8 mouse cellular contexts compared by ENCODE assay signal in genomic region chr11:101910230-101910946, GRCm38 (mm10). TPM values are rescaled to one million over a fixed set of nuclear protein-coding genes. Genes with fewer than 3 reads are reported as not detected.
DNase-seq lines count a peak whose midpoint lies in the region; ATAC-seq and TF ChIP-seq lines count a peak whose summit lies in the region.

No protein-coding gene starts in this region.

- ATAC-seq in Patski, result no peak
- ATAC-seq in cerebellum, adult (ENCODE audit: insufficient number of reproducible peaks, low FRiP score, low TSS enrichment), result peak; percentile 49; the same call in 1 of the 2 replicates
- ATAC-seq in forebrain, embryonic 16.5 days, result 0 out of 2 replicates have a peak, but pooled peaks have one; percentile 26

- no peak for DNase-seq in Patski (ENCODE audit: low read depth, low spot score)
- peak; percentile 93 for DNase-seq in heart, postnatal 4 days
- peak; percentile 84 to 89 for DNase-seq in layer of hippocampus, postnatal 14 days (ENCODE audit: low spot score in 2 of 2)
- DNase-seq in lung, postnatal 4 days, result peak; percentile 77 to 88
- DNase-seq in right cerebral cortex, postnatal 25 days, result peak; percentile 77
- peak; percentile 81 to 82 for DNase-seq in urinary bladder, postnatal 36 days (ENCODE audit: low spot score in 2 of 2)

- no peaks in the 10 kb centered on the region for H3K36me3 ChIP-seq in forebrain, embryonic 16.5 days (ENCODE audit: control insufficient read depth, insufficient read depth)

- H3K4me3 ChIP-seq in forebrain, embryonic 16.5 days (replicated peaks; ENCODE audit: low read length), result no peak overlapping the region

- H3K27ac ChIP-seq in forebrain, embryonic 16.5 days (ENCODE audit: low read length), result no peak overlapping the region

- H3K9ac ChIP-seq in forebrain, embryonic 16.5 days (replicated peaks; ENCODE audit: low read depth, low read length), result no peak overlapping the region

- no peaks in the 10 kb centered on the region for H3K4me1 ChIP-seq in forebrain, embryonic 16.5 days (replicated peaks; ENCODE audit: control insufficient read depth, insufficient read depth, low read length)

- in situ Hi-C loops in Patski (cut with MboI; ENCODE audit: low pct_unique_long_range_greater_than_20kb), result no loop called here

- H3K4me2 ChIP-seq in forebrain, embryonic 16.5 days (ENCODE audit: low read length), result no peak overlapping the region

- peaks cover 5% of the 10 kb centered on the region for H3K27me3 ChIP-seq in Patski
- H3K27me3 ChIP-seq in forebrain, embryonic 16.5 days (replicated peaks; ENCODE audit: control insufficient read depth, insufficient read depth, low read length), result no peaks in the 10 kb centered on the region

- no peaks in the 10 kb centered on the region for H3K9me3 ChIP-seq in forebrain, embryonic 16.5 days (ENCODE audit: control insufficient read depth, low read length)

- peak; percentile 89 for TF ChIP-seq CTCF in Patski (IDR thresholded peaks at IDR 0.05)

- POLR2A ChIA-PET in Patski (lab: Charles Lee), result interaction anchor here (1.1 to 1.5 kb wide), 2 partner anchors 74 to 95 kb away, joined by 3 read pairs; partner anchors contain the start of gene Cfap97d1

- CTCF ChIA-PET in Patski (lab: Charles Lee), result interaction anchor here (0.8 to 9.8 kb wide), 23 partner anchors 8 to 178 kb away, joined by 3 to 239 read pairs (median 4); partner anchors contain the start of gene Dhx8

- WGBS in forebrain, embryonic 16.5 days, result 24% methylated on average over 21 of the region's 21 CpGs

RNA-seq across cellular contexts. Expression of gene Meox1, which starts 16.2 kb away (rescaled TPM):
- 0.06 TPM for polyA plus RNA-seq in Patski (2021)
- polyA plus RNA-seq in forebrain, embryonic 16.5 days (2015; fragmentation: Nextera tagmentation; extraction: Ambion mirVana), result 0.79 and 0.84 TPM in 2 replicates
- 10 to 100 TPM; 17.3 to 19.1 TPM for total RNA-seq in heart, postnatal 4 days (2021)
- 1 to 10 TPM; 1.9 to 2.0 TPM for total RNA-seq in layer of hippocampus, postnatal 14 days (2021)

RNA-seq across cellular contexts. Expression of gene Sost, which starts 56.4 kb away (rescaled TPM):
- polyA plus RNA-seq in Patski (2021), result not detected
- 0.11 TPM in 1 of 2 replicates, not detected in the other for polyA plus RNA-seq in forebrain, embryonic 16.5 days (2015; fragmentation: Nextera tagmentation; extraction: Ambion mirVana)
- total RNA-seq in heart, postnatal 4 days (2021), result 1 to 10 TPM; 7.5 to 8.2 TPM
- total RNA-seq in layer of hippocampus, postnatal 14 days (2021), result not detected

Comparison
In these comparisons a context has a peak if more than half of its experiments do, and no peak if none do; other contexts are left out.
1. RNA of gene Meox1, which starts 16.2 kb away (total RNA-seq): 17.3 to 19.1 TPM in heart, postnatal 4 days; 1.9 to 2.0 TPM in layer of hippocampus, postnatal 14 days; every median in the first group is over 4 times any median in the second.
2. RNA of gene Sost, which starts 56.4 kb away (total RNA-seq): 7.5 to 8.2 TPM in heart, postnatal 4 days; not detected in layer of hippocampus, postnatal 14 days; every median in the first group is over 4 times any median in the second.